Mouse (Mus musculus) MEL-GATA-1-ER (cell line): ENCODE measurements around the gene Ces1f.
"Not testable (repeated sequence)": the region's sequence is repeated elsewhere in the genome, so short reads cannot be mapped to it uniquely, and the experiment has no call there.

Experiments used
- DNase-seq: peaks from one replicate; pipeline ENCODE4 v3.0.0-alpha.2; 2012; ENCODE audit warnings: low read depth; ENCODE audit errors: extremely low read depth

The Ces1f gene

GRCm38 (mm10) chr8:93279556-93279955 is at the start of gene Ces1f:
Gene Ces1f, minus strand, starts transcription at chr8:93279747.
- no peak for DNase-seq

- DNase-seq = no peak
Observed at GRCm38 (mm10) chr8:93325123-93325522, 45.6 kb upstream of the Ces1f start.

GRCm38 (mm10) chr8:93317031-93317430 is 37.5 kb upstream of the Ces1f start:
- no peak for DNase-seq

- DNase-seq = no peak
Observed at GRCm38 (mm10) chr8:93315557-93315956, 36.0 kb upstream of the Ces1f start.

- DNase-seq = no peak
Observed at GRCm38 (mm10) chr8:93283896-93284295, 4.3 kb upstream of the Ces1f start.

- no peak for DNase-seq
Observed at GRCm38 (mm10) chr8:93282349-93282748, 2.8 kb upstream of the Ces1f start.

- DNase-seq = no peak
Observed at GRCm38 (mm10) chr8:93278176-93278805, 1.3 kb downstream of the Ces1f start.

GRCm38 (mm10) chr8:93274609-93275008 is 4.9 kb downstream of the Ces1f start:
- DNase-seq = no peak

GRCm38 (mm10) chr8:93273321-93273720 is 6.2 kb downstream of the Ces1f start:
- DNase-seq = no peak

GRCm38 (mm10) chr8:93272686-93273085 is 6.9 kb downstream of the Ces1f start:
- no peak for DNase-seq

- no peak for DNase-seq
Observed at GRCm38 (mm10) chr8:93261436-93261835, 18.1 kb downstream of the Ces1f start.

GRCm38 (mm10) chr8:93252400-93252925 is 27.1 kb downstream of the Ces1f start:
- DNase-seq = no peak

- DNase-seq = no peak
Observed at GRCm38 (mm10) chr8:93246057-93246456, 33.5 kb downstream of the Ces1f start.

GRCm38 (mm10) chr8:93239884-93240283 is 39.7 kb downstream of the Ces1f start:
- no peak for DNase-seq

- DNase-seq = no peak
Observed at GRCm38 (mm10) chr8:93235681-93236080, 43.9 kb downstream of the Ces1f start.

GRCm38 (mm10) chr8:93234706-93235105 is 44.8 kb downstream of the Ces1f start:
- DNase-seq = no peak

- no peak for DNase-seq
Observed at GRCm38 (mm10) chr8:93234068-93234467, 45.5 kb downstream of the Ces1f start.

GRCm38 (mm10) chr8:93229446-93229845 is 50.1 kb downstream of the Ces1f start, which contains the start of gene Ces1e:
Gene Ces1e, minus strand, starts transcription at chr8:93229619.
- DNase-seq = no peak

GRCm38 (mm10) chr8:93228673-93229370 is 50.7 kb downstream of the Ces1f start:
- DNase-seq = no peak

GRCm38 (mm10) chr8:93226471-93226870 is 53.1 kb downstream of the Ces1f start:
- DNase-seq = not testable (repeated sequence)

GRCm38 (mm10) chr8:93221896-93222295 is 57.7 kb downstream of the Ces1f start:
- DNase-seq = no peak

GRCm38 (mm10) chr8:93217867-93218266 is 61.7 kb downstream of the Ces1f start:
- no peak for DNase-seq

- DNase-seq = no peak
Observed at GRCm38 (mm10) chr8:93217375-93217774, 62.2 kb downstream of the Ces1f start.
